Mouse (Mus musculus) mouse embryonic stem cell (cell line): ENCODE data around the gene Hip1.

ENCODE experiments used
- in situ Hi-C, 2 experiments: fragments of 300-500 bp; cut with MboI; formaldehyde crosslinking; loops; 1 replicate in 1 of 2; 3 replicates in 1 of 2; pipeline ENCODE4 v1.14.3; 2019 to 2020; ENCODE audit warnings: low sequenced_read_pairs in 2 of 2, low pct_unique_long_range_greater_than_20kb in 1 of 2, mixed read lengths in 1 of 2; ENCODE audit not compliant: unreplicated experiment in 1 of 2

Hip1 gene

GRCm38 (mm10) chr5:135465833-135466291, 79.1 kb downstream of the Hip1 start:
- in situ Hi-C loops: no loop called here

- in situ Hi-C loops: no loop called here
Measured at GRCm38 (mm10) chr5:135463380-135463779, 81.5 kb downstream of the Hip1 start.

GRCm38 (mm10) chr5:135460833-135461173, 84.1 kb downstream of the Hip1 start:
- in situ Hi-C loops: no loop called here

- in situ Hi-C loops: no loop called here
Measured at GRCm38 (mm10) chr5:135460152-135460832, 84.6 kb downstream of the Hip1 start.

GRCm38 (mm10) chr5:135459486-135459885, 85.4 kb downstream of the Hip1 start:
- in situ Hi-C loops: no loop called here

GRCm38 (mm10) chr5:135457961-135458360, 87.0 kb downstream of the Hip1 start:
- in situ Hi-C loops: no loop called here

GRCm38 (mm10) chr5:135456515-135456914, 88.4 kb downstream of the Hip1 start:
- in situ Hi-C loops: no loop called here

GRCm38 (mm10) chr5:135454256-135454655, 90.7 kb downstream of the Hip1 start:
- in situ Hi-C loops: loop anchor here in 1 of 2 experiments (5.0 kb wide), 1 partner anchor 38 kb away; no protein-coding TSS in a partner anchor

GRCm38 (mm10) chr5:135451559-135451958, 93.4 kb downstream of the Hip1 start:
- in situ Hi-C loops: loop anchor here in 1 of 2 experiments (5.0 kb wide), 1 partner anchor 41 kb away; no protein-coding TSS in a partner anchor

GRCm38 (mm10) chr5:135451100-135451499, 93.8 kb downstream of the Hip1 start:
- in situ Hi-C loops: loop anchor here in 1 of 2 experiments (5.0 kb wide), 1 partner anchor 41 kb away; no protein-coding TSS in a partner anchor

- in situ Hi-C loops: no loop called here
Measured at GRCm38 (mm10) chr5:135445755-135446154, 99.2 kb downstream of the Hip1 start.

GRCm38 (mm10) chr5:135442430-135442829, 102.5 kb downstream of the Hip1 start:
- in situ Hi-C loops: no loop called here

GRCm38 (mm10) chr5:135435039-135435438, 109.9 kb downstream of the Hip1 start:
- in situ Hi-C loops: no loop called here

GRCm38 (mm10) chr5:135433861-135434260, 111.1 kb downstream of the Hip1 start:
- in situ Hi-C loops: no loop called here

- in situ Hi-C loops: no loop called here
Measured at GRCm38 (mm10) chr5:135431111-135431510, 113.8 kb downstream of the Hip1 start.

GRCm38 (mm10) chr5:135428786-135429185, 116.1 kb downstream of the Hip1 start:
- in situ Hi-C loops: no loop called here

GRCm38 (mm10) chr5:135410266-135410665, 134.7 kb downstream of the Hip1 start:
- in situ Hi-C loops: loop anchor here in 1 of 2 experiments (25.0 kb wide), 1 partner anchor 352 kb away; no protein-coding TSS in a partner anchor

GRCm38 (mm10) chr5:135408114-135408513, 136.8 kb downstream of the Hip1 start:
- in situ Hi-C loops: loop anchor here (10.0 to 25.0 kb wide), 2 partner anchors 207 to 354 kb away; no protein-coding TSS in a partner anchor

GRCm38 (mm10) chr5:135405437-135405836, 139.5 kb downstream of the Hip1 start:
- in situ Hi-C loops: loop anchor here (10.0 to 25.0 kb wide), 2 partner anchors 209 to 357 kb away; no protein-coding TSS in a partner anchor

GRCm38 (mm10) chr5:135404623-135405022, 140.3 kb downstream of the Hip1 start:
- in situ Hi-C loops: loop anchor here (5.0 to 25.0 kb wide), 3 partner anchors 88 to 358 kb away; no protein-coding TSS in a partner anchor
